Mouse (Mus musculus): ENCODE results near the gene Mllt6.

DNA sequence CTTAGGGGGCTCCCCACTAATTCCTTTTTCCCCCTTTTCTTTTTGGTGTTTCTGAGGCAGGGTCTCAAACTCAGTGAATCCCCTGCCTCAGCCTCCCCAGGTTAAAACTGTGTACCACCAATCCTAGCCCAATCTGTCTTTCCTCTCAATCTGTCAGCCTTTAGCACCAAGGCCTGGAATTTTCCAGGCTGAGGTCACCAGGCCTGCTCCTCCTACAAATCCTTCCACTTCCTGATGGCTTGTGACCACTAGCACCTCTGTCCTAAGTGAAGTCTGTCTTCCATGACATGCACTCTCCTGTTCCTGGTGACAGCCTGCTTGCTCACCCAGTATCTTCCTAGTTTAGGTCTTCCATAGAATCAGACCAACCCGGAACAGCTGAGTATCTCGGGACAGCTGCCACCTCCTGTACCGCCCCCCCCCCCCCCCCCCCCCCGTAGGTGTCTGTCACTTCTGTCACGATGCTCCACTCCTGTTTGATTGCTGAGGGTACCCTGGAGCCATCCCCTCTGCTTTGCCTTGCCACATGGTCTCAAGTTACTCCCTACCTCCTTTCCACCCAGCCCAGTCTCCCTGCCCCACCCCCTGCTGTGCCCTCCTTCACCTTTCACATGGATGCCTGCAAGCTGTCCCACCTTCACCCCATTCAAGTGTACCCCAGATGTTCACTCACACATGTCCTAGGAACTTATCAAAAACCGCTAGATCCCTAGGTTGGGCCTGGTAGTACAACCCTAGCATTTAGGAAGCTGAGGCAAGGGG lies 5.8 kb upstream of the Mllt6 start:
- TF ChIP-seq CTCF (IDR thresholded peaks at IDR 0.05; ENCODE audit: low read depth) (no peak), EP300 (IDR thresholded peaks at IDR 0.05; ENCODE audit: low read depth) (no peak)

Measured in liver, embryonic 14.5 days (tissue).